Mouse (Mus musculus) limb, embryonic 13.5 days (tissue): ENCODE measurements around the gene Sp6. TPM values are rescaled to one million over a fixed set of nuclear protein-coding genes. Genes with fewer than 3 reads are reported as not detected.
A peak's percentile ranks its signal among the peaks of the same experiment; 100 is the strongest.

Experiments used
- ATAC-seq: fragments of 200-750 bp; cut with Nextera tagmentation; 2 replicates; pipeline ENCODE4 v1.8.0; 2017; ENCODE audit warnings: low read depth, moderate number of reproducible peaks, moderate TSS enrichment; ENCODE audit not compliant: low FRiP score
- H3K27ac ChIP-seq: fragments of 300-500 bp; sonication (generic); 2 replicates; pipeline ENCODE4 v1.5.1; 2015; ENCODE audit warnings: inconsistent platforms, mild to moderate bottlenecking, moderate library complexity
- H3K27me3 ChIP-seq: fragments of 300-500 bp; sonication (generic); 2 replicates; pipeline ENCODE4 v1.6.1; 2015; ENCODE audit warnings: mild to moderate bottlenecking, inconsistent platforms
- H3K36me3 ChIP-seq: fragments of 300-500 bp; sonication (generic); 2 replicates; pipeline ENCODE4 v1.6.1; 2015; ENCODE audit warnings: inconsistent platforms, mild to moderate bottlenecking, moderate library complexity
- H3K4me1 ChIP-seq: fragments of 300-500 bp; sonication (generic); 2 replicates; pipeline ENCODE4 v1.6.1; 2015; ENCODE audit warnings: inconsistent platforms
- H3K4me2 ChIP-seq: fragments of 300-500 bp; sonication (generic); replicated peaks from 2 replicates; pipeline ENCODE4 v1.6.1; 2015; ENCODE audit warnings: inconsistent platforms, mild to moderate bottlenecking, moderate library complexity
- H3K4me3 ChIP-seq: fragments of 300-500 bp; sonication (generic); 2 replicates; pipeline ENCODE4 v1.5.1; 2015; ENCODE audit warnings: moderate library complexity, mild to moderate bottlenecking, inconsistent platforms
- H3K9ac ChIP-seq: fragments of 300-500 bp; sonication (generic); 2 replicates; pipeline ENCODE4 v1.6.1; 2015; ENCODE audit warnings: mild to moderate bottlenecking, inconsistent platforms
- H3K9me3 ChIP-seq: fragments of 300-500 bp; sonication (generic); 2 replicates; pipeline ENCODE4 v1.6.1; 2016; ENCODE audit warnings: inconsistent platforms
- WGBS: fragments of 180-500 bp; shearing (Covaris S2); methylation state at CpG from one replicate; pipeline ENCODE4 v1.1.7; 2015; 5-methylcytosine and 5-hydroxymethylcytosine counted together
- polyA plus RNA-seq: library from polyadenylated mRNA; unstranded; fragments of >200 nt; fragmentation: Nextera tagmentation; extraction: Ambion mirVana; gene quantifications from 2 replicates; pipeline ENCODE4 v1.2.1, GENCODE M21; 2015

Gene Sp6
- polyA plus RNA-seq, 1 experiment from 2014 or later = 4.3 TPM

DNA sequence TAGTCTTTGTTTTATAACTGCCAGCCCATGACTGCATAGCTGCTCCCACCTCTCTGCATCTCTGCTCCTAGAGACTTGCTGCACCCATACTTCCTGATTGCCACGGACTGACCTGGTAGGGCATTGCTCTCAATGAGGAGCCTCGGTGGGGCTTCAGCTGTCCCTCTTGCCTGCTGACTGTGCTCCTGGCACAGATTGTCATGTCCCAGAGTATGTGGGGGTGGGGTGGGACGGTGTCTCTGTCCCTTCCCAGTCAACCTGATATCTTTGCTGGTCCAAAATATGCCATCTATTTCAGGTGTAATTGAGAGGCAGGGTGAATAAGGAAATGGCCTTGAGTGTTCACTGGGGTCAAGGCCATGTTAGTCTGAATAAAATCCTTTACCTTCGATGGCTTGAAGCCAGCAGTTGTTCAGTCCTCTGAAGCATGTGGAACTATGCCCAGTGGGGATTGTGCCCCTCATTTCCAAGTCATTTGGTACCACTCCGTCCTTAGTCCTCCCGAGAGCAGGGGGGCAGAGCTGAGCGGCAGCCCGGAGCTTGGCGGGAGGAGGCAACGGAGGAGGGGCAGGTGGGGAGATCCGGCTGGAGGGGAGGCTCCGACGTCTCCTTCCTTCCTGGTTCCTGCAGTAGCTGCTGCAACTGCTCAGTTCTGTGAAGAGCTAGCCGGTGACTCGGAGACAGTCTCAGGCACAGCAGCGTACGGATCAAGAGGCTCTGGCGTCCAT lies 37.2 kb downstream of the Sp6 start, which contains the start of gene Osbpl7:
TSS of gene Osbpl7 (plus strand) at position 413 of the 728 bp plus-strand sequence.
- peak within 1 kb of the TSS; percentile 90 for H3K9ac ChIP-seq
- H3K36me3 ChIP-seq = peaks cover 56% of the 10 kb centered on the region
- no peaks in the 10 kb centered on the region for H3K27me3 ChIP-seq
- H3K4me2 ChIP-seq = peak within 1 kb of the TSS; percentile 97
- H3K27ac ChIP-seq = no peak within 1 kb of the TSS; the same call in 1 of the 2 replicates
- no peaks in the 10 kb centered on the region for H3K9me3 ChIP-seq
- 6% methylated on average over 18 of the region's 18 CpGs for WGBS
- peak within 1 kb of the TSS; percentile 82 for H3K4me3 ChIP-seq
- H3K4me1 ChIP-seq = peaks cover 21% of the 10 kb centered on the region
- peak; percentile 82 for ATAC-seq

DNA sequence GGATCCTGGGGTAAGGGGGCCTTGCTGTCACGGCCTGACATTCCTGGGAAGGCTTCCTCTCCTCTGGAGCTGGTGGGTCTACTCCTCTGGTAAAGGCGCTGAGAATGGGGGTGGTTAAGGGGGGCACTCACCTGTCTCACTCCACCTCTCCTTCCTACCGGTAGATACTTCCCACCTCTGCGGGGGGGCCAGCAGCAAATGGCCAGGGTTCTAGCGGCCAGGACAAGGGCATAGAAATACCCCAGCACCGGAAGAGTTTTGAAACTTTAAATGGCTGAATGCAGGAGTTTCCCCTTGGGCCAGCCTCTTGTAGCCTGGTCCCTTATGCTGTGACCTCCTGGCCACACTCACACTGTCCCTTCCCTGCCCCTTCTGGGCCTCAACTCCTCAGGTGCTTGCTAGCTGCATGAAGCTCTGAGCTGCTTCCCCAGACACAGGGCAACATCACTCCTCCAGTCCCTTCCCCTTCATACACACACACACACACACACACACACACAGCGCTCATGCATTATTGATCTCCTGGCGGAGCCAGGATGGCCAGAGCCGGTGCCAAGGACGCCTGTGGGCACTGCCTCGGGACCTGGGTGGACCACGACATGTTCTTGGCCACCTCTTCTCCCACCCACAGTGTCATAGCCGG lies 37.9 kb downstream of the Sp6 start:
- H3K27ac ChIP-seq = no peak overlapping the region; the same call in 1 of the 2 replicates
- H3K4me3 ChIP-seq = peak overlapping the region; percentile 82
- ATAC-seq = no peak
- no peaks in the 10 kb centered on the region for H3K27me3 ChIP-seq
- peaks cover 58% of the 10 kb centered on the region for H3K36me3 ChIP-seq
- WGBS = 28% methylated on average over 13 of the region's 13 CpGs
- H3K9ac ChIP-seq = peak overlapping the region; percentile 90
- peak overlapping the region; percentile 97 for H3K4me2 ChIP-seq
- H3K9me3 ChIP-seq = no peaks in the 10 kb centered on the region
- H3K4me1 ChIP-seq = peaks cover 21% of the 10 kb centered on the region

DNA sequence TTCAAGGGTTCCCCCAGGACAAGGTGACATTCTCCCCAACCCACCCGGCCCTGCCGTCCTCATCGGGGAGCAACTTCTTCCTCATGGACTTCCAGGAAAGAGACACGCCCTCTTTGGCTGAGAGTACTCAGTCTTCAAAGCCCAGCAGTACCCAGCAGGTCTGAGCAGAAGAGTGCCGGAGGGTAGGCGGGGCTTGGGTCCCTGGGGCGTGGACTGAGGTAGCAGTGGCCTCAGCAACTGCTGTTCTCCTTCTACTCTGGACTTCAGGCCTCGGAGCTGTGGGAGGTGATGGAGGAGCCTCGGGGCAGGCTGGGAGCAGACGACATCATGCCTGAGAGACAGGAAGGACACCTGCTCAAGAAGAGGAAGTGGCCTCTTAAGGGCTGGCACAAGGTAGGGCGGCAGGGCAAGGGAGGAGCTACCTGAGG lies 39.0 kb downstream of the Sp6 start:
- Histone ChIP-seq H3K36me3 (peaks cover 62% of the 10 kb centered on the region), H3K27ac (no peak overlapping the region), H3K9ac (peak overlapping the region; percentile 90), H3K27me3 (no peaks in the 10 kb centered on the region), H3K4me2 (peak overlapping the region; percentile 97), H3K4me1 (peaks cover 21% of the 10 kb centered on the region), H3K4me3 (peak overlapping the region; percentile 82; the same call in 1 of the 2 replicates), H3K9me3 (no peaks in the 10 kb centered on the region)
- ATAC-seq = no peak
- WGBS = 23% methylated on average over 11 of the region's 11 CpGs

DNA sequence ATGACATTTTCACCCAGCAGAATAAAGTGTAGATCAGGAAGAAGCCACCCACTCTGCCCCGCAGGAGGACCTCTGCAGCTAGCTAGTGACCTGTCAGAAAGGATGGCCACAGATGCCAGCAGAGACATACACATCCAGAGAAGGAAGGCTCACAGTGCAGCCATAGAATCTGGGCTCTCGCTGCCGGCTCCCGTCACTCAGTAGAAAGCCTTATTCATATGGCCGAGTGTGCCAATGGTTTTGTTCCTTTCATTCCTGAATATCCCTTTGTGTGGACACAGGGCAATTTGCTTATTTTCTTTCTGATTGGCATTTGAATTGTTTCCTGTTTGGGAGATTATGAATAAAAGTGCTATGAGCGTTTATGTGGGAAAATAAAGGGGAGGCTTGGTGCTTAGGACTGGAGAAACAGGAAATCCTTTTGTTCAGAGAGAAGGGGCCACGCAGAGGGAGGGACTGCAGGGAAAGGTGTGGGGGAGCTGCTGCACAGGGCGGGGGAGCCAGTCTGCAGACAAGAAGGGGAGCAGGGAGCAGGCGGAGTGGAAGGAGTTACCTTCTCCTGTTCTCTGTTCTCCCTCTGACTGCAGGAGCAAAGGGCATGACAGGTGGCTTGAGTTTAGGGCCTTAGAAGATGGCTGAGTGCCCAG lies 50.2 kb downstream of the Sp6 start:
- Histone ChIP-seq H3K9me3 (no peaks in the 10 kb centered on the region), H3K4me2 (no peak overlapping the region), H3K4me1 (no peaks in the 10 kb centered on the region), H3K36me3 (peaks cover 59% of the 10 kb centered on the region), H3K27me3 (no peaks in the 10 kb centered on the region), H3K27ac (no peak overlapping the region), H3K9ac (0 out of 2 replicates have a peak overlapping the region, but pooled peaks have one; percentile 26), H3K4me3 (no peak overlapping the region)
- 69% methylated on average over 9 of the region's 9 CpGs for WGBS
- ATAC-seq = no peak

DNA sequence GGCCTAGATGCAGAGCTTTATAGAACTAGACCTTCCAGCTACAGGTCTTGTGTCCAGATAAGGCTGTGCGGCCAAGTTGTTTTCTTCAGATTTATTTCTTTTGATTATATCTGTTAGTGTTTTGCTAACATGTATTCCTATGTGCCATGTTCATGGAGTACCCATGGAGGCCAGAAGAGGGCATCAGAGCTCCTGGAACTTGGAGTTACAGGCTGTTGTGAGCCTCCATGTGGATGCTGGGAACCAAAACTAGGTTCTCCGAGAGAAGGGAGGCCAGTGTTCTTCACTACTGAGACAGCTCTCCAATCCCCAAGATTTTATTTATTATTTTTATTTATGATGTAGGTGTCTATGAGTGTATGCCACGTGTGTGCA lies 50.7 kb downstream of the Sp6 start:
- Histone ChIP-seq H3K27me3 (no peaks in the 10 kb centered on the region), H3K4me2 (no peak overlapping the region), H3K4me3 (no peak overlapping the region), H3K36me3 (peaks cover 61% of the 10 kb centered on the region), H3K9ac (no peak overlapping the region), H3K9me3 (no peaks in the 10 kb centered on the region), H3K27ac (no peak overlapping the region), H3K4me1 (no peaks in the 10 kb centered on the region)
- WGBS = 83% methylated on average over 3 of the region's 3 CpGs
- no peak for ATAC-seq

DNA sequence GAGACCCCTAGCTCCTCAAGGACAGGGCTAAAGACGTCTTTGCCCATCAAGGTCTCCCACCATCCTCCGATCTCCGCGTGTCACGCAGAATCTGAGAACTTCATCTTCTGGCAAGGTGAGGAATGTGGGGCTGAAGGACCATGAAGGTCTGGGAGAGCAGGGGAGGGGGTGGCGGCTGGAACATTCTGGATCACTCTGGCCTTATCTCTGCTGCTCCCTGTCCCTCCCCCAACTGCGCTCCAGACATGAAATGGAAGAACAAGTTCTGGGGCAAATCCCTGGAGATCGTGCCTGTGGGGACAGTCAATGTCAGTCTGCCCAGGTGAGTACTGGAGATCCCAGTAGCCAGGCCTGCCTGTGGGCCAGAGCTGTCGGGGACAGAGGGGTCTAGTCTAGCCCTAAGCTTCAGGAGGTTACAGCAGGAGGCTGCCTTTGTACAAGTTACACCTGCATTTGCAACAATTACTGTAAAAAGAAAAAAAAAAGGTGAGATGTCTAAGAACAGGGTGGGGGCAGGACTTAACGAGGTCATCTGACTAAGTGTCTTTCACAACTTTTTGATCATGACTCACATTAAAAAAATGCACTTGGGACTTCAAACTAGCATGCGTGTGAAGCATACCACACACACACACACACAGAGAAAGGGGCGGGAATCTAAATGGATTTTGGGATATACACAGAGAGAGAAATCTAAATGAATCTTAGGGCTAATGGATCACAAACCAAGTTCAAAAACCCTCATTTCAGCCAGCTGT lies 52.5 kb downstream of the Sp6 start:
- no peak for ATAC-seq
- Histone ChIP-seq H3K4me3 (no peak overlapping the region), H3K36me3 (peaks cover 49% of the 10 kb centered on the region), H3K9ac (no peak overlapping the region), H3K27ac (no peak overlapping the region), H3K4me2 (no peak overlapping the region), H3K9me3 (no peaks in the 10 kb centered on the region), H3K4me1 (no peaks in the 10 kb centered on the region), H3K27me3 (no peaks in the 10 kb centered on the region)
- WGBS = 90% methylated on average over 12 of the region's 12 CpGs

DNA sequence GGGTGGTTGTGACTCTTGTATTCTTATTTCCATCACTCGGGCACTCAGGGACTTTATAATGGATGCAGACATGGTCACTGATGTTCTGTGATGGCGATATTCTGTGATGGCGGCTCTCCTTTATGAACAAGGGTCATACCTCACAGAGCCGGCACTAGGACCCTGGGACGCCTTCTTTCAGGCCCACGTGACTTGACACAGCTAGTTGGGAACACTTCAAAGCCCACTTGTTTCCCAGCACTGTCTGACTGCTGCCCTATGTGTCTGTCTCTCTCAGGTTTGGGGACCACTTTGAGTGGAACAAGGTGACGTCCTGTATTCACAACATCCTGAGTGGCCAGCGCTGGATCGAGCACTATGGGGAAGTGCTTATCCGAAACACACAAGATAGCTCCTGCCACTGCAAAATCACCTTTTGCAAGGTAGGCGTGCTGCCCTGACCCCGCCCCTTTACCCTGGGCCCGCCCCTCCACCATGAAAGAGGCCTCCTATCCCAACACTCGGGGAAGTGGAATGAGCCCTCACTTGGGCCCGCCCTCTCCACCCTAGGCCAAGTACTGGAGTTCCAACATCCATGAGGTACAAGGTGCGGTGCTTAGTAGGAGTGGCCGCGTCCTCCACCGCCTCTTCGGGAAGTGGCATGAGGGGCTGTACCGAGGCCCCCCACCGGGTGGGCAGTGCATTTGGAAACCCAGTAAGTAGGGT lies 53.6 kb downstream of the Sp6 start:
- H3K9ac ChIP-seq = no peak overlapping the region
- ATAC-seq = peak; percentile 46; the same call in 1 of the 2 replicates
- no peaks in the 10 kb centered on the region for H3K4me1 ChIP-seq
- H3K27me3 ChIP-seq = no peaks in the 10 kb centered on the region
- no peak overlapping the region for H3K27ac ChIP-seq
- H3K9me3 ChIP-seq = no peaks in the 10 kb centered on the region
- H3K4me2 ChIP-seq = no peak overlapping the region
- 46% methylated on average over 22 of the region's 22 CpGs for WGBS
- H3K36me3 ChIP-seq = peaks cover 39% of the 10 kb centered on the region
- H3K4me3 ChIP-seq = no peak overlapping the region

DNA sequence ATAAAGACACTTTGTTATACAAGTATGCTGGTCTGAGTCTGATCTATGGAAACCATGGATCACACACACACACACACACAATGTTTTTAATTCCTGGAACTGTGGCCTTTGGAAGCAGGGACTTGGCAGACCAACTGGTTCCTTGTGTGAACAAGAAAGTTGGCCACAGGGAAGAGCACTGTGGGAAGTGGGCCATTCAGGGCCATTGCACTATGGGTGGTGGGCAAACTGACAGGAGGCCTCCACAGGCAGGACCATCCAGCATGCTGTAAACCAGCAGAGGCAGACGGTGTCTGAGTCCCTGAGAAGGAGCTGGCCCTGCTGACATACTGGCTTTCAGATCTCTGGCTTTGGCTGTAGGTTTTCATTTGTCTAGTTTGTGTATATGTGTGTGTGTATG lies 56.1 kb downstream of the Sp6 start:
- Histone ChIP-seq H3K4me1 (no peaks in the 10 kb centered on the region), H3K4me2 (no peak overlapping the region), H3K36me3 (peaks cover 34% of the 10 kb centered on the region), H3K9ac (no peak overlapping the region; the same call in 1 of the 2 replicates), H3K9me3 (no peaks in the 10 kb centered on the region), H3K27me3 (no peaks in the 10 kb centered on the region), H3K4me3 (no peak overlapping the region), H3K27ac (no peak overlapping the region)
- no peak for ATAC-seq
- 63% methylated on average over 1 of the region's 1 CpGs for WGBS

DNA sequence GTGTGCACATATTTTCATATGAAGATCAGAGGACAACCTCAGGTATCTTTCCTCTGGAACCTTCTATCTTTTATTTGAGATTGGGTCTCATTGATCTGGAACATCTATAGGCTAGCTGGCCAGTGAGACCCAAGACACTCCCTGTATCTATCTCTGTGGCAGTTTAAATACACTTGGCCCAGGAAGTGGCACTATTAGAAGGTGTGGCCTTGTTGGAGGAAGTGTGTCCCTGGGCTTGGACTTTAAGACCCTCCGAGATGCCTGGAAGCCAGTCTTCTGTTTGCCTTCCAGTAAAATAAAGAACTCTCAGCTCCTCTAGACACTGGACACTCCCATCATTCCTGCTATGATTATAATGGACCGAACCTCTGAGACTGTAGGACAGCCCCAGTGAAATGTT lies 56.6 kb downstream of the Sp6 start:
- no peaks in the 10 kb centered on the region for H3K9me3 ChIP-seq
- H3K27me3 ChIP-seq = no peaks in the 10 kb centered on the region
- ATAC-seq = no peak
- H3K9ac ChIP-seq = no peak overlapping the region
- no peaks in the 10 kb centered on the region for H3K4me1 ChIP-seq
- no peak overlapping the region for H3K27ac ChIP-seq
- no peak overlapping the region for H3K4me3 ChIP-seq
- WGBS = 84% methylated on average over 2 of the region's 2 CpGs
- H3K4me2 ChIP-seq = no peak overlapping the region
- H3K36me3 ChIP-seq = peaks cover 33% of the 10 kb centered on the region

DNA sequence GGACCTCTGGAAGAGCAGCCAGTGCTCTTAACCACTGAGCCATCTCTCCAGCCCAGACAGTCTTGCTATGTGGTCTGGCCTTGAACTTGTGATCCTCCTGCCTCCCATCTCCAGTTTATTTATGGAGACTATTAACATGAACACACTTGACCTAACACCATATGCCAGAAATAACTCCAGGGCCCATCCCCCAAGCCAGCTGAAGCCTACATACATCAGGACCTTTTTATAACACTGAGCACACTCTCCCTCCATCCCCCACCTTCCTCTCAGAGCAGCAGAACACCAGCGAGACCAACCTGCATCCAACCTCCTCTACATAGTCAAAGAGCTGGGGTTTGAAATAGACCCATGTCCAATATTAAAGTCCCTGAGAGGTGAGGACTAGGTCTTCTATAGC lies 57.9 kb downstream of the Sp6 start:
- no peaks in the 10 kb centered on the region for H3K27me3 ChIP-seq
- no peak for ATAC-seq
- no peak overlapping the region for H3K4me3 ChIP-seq
- H3K4me1 ChIP-seq = no peaks in the 10 kb centered on the region
- 64% methylated on average over 1 of the region's 1 CpGs for WGBS
- H3K9ac ChIP-seq = no peak overlapping the region
- no peaks in the 10 kb centered on the region for H3K9me3 ChIP-seq
- H3K4me2 ChIP-seq = no peak overlapping the region
- no peak overlapping the region for H3K27ac ChIP-seq
- peaks cover 25% of the 10 kb centered on the region for H3K36me3 ChIP-seq

DNA sequence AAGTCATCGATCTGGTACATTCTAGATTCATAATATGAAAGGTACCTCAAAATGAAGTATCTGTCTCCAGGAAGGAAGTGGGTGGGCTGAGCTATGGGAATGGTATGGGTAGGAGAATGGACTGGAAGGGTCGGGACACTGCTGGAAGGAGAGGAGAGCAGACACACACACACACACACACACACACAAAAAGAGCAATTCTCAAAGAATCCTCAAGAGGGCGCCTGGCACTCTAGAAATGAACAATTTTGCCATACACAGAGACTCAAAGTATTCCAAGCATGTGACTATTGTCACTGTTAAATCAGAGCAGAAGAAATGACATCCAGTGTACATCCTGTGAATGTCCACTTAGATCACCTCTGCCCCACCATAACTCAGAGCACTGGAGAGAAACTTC lies 59.3 kb downstream of the Sp6 start:
- H3K36me3 ChIP-seq = peaks cover 15% of the 10 kb centered on the region
- no peak overlapping the region for H3K27ac ChIP-seq
- H3K27me3 ChIP-seq = no peaks in the 10 kb centered on the region
- no peak for ATAC-seq
- H3K4me1 ChIP-seq = no peaks in the 10 kb centered on the region
- no peak overlapping the region for H3K4me3 ChIP-seq
- H3K4me2 ChIP-seq = no peak overlapping the region
- WGBS = 34% methylated on average over 3 of the region's 3 CpGs
- no peaks in the 10 kb centered on the region for H3K9me3 ChIP-seq
- no peak overlapping the region for H3K9ac ChIP-seq
